Mouse (Mus musculus): ENCODE measurements at regions not wholly inside any gene's neighbourhood (a gene's known extent, or its start where the extent isn't known, plus 50 kb on each side); places are given as distances from the start of the nearest gene placed in this dataset.

GRCm38 (mm10) chr4:58668368-58669153 is 114.9 kb upstream of the Lpar1 start:
- in situ Hi-C loops (cut with MboI; ENCODE audit: low sequenced_read_pairs in 2 of 2, unreplicated experiment in 2 of 2): no loop called here
- Histone ChIP-seq H3K27ac (ENCODE audit: insufficient read depth, low read depth, low read length, poor library complexity, severe bottlenecking) (no peak overlapping the region), H3K36me3 (ENCODE audit: control insufficient read depth, insufficient read depth, low read length, poor library complexity, severe bottlenecking) (no peaks in the 10 kb centered on the region), H3K9ac (ENCODE audit: insufficient read depth, low read depth, low read length, poor library complexity, severe bottlenecking) (no peak overlapping the region), H3K4me3 (ENCODE audit: insufficient read depth in 1 of 2, low read depth in 1 of 2, low read length in 2 of 2, poor library complexity in 1 of 2, severe bottlenecking in 1 of 2) (no peak overlapping the region), H3K9me3 (ENCODE audit: control insufficient read depth, insufficient read depth, low read depth, low read length) (no peaks in the 10 kb centered on the region), H3K4me1 (ENCODE audit: control insufficient read depth in 2 of 2, insufficient read depth in 2 of 2, low read length in 2 of 2, poor library complexity in 1 of 2) (no peaks in the 10 kb centered on the region)
- no peak for DNase-seq (ENCODE audit: low read depth, low spot score)
- TF ChIP-seq ZC3H11A (IDR thresholded peaks at IDR 0.05; ENCODE audit: borderline replicate concordance, low read depth, low read length) (no peak), ZNF384 (IDR thresholded peaks at IDR 0.05; ENCODE audit: low read depth, low read length) (no peak), HCFC1 (IDR thresholded peaks at IDR 0.05; ENCODE audit: borderline replicate concordance, insufficient read depth, low read length) (no peak), MAFK (IDR thresholded peaks at IDR 0.05; ENCODE audit: insufficient read depth, low read depth, low read length) (no peak), CHD2 (IDR thresholded peaks at IDR 0.05; ENCODE audit: low read depth, low read length) (no peak)

- in situ Hi-C loops (cut with MboI; ENCODE audit: low sequenced_read_pairs in 2 of 2, unreplicated experiment in 2 of 2): no loop called here
- TF ChIP-seq MAFK (IDR thresholded peaks at IDR 0.05; ENCODE audit: insufficient read depth, low read depth, low read length): no peak
- no peak for TF ChIP-seq ZNF384 (IDR thresholded peaks at IDR 0.05; ENCODE audit: low read depth, low read length)
- TF ChIP-seq HCFC1 (IDR thresholded peaks at IDR 0.05; ENCODE audit: borderline replicate concordance, insufficient read depth, low read length): no peak
- no peak for TF ChIP-seq ZC3H11A (IDR thresholded peaks at IDR 0.05; ENCODE audit: borderline replicate concordance, low read depth, low read length)
- TF ChIP-seq CHD2 (IDR thresholded peaks at IDR 0.05; ENCODE audit: low read depth, low read length): no peak
- Histone ChIP-seq H3K9ac (ENCODE audit: insufficient read depth, low read depth, low read length, poor library complexity, severe bottlenecking) (no peak overlapping the region), H3K36me3 (ENCODE audit: control insufficient read depth, insufficient read depth, low read length, poor library complexity, severe bottlenecking) (no peaks in the 10 kb centered on the region), H3K27ac (ENCODE audit: insufficient read depth, low read depth, low read length, poor library complexity, severe bottlenecking) (no peak overlapping the region), H3K9me3 (ENCODE audit: control insufficient read depth, insufficient read depth, low read depth, low read length) (no peaks in the 10 kb centered on the region), H3K4me1 (ENCODE audit: control insufficient read depth in 2 of 2, insufficient read depth in 2 of 2, low read length in 2 of 2, poor library complexity in 1 of 2) (no peaks in the 10 kb centered on the region), H3K4me3 (ENCODE audit: insufficient read depth in 1 of 2, low read depth in 1 of 2, low read length in 2 of 2, poor library complexity in 1 of 2, severe bottlenecking in 1 of 2) (no peak overlapping the region)
- no peak for DNase-seq (ENCODE audit: low read depth, low spot score)
These were observed 110.0 kb upstream of the Lpar1 start for GRCm38 (mm10) chr4:58663628-58664205.

GRCm38 (mm10) chr4:58661781-58662293 is 108.1 kb upstream of the Lpar1 start:
- Histone ChIP-seq H3K36me3 (ENCODE audit: control insufficient read depth, insufficient read depth, low read length, poor library complexity, severe bottlenecking) (no peaks in the 10 kb centered on the region), H3K4me1 (ENCODE audit: control insufficient read depth in 2 of 2, insufficient read depth in 2 of 2, low read length in 2 of 2, poor library complexity in 1 of 2) (no peaks in the 10 kb centered on the region)

GRCm38 (mm10) chr4:58660511-58660910 is 106.8 kb upstream of the Lpar1 start:
- Histone ChIP-seq H3K4me1 (ENCODE audit: control insufficient read depth in 2 of 2, insufficient read depth in 2 of 2, low read length in 2 of 2, poor library complexity in 1 of 2) (no peaks in the 10 kb centered on the region), H3K27ac (ENCODE audit: insufficient read depth, low read depth, low read length, poor library complexity, severe bottlenecking) (no peak overlapping the region), H3K9me3 (ENCODE audit: control insufficient read depth, insufficient read depth, low read depth, low read length) (no peaks in the 10 kb centered on the region), H3K4me3 (ENCODE audit: insufficient read depth in 1 of 2, low read depth in 1 of 2, low read length in 2 of 2, poor library complexity in 1 of 2, severe bottlenecking in 1 of 2) (no peak overlapping the region), H3K9ac (ENCODE audit: insufficient read depth, low read depth, low read length, poor library complexity, severe bottlenecking) (no peak overlapping the region), H3K36me3 (ENCODE audit: control insufficient read depth, insufficient read depth, low read length, poor library complexity, severe bottlenecking) (no peaks in the 10 kb centered on the region)
- TF ChIP-seq MAFK (IDR thresholded peaks at IDR 0.05; ENCODE audit: insufficient read depth, low read depth, low read length) (no peak), CHD2 (IDR thresholded peaks at IDR 0.05; ENCODE audit: low read depth, low read length) (no peak), ZNF384 (IDR thresholded peaks at IDR 0.05; ENCODE audit: low read depth, low read length) (no peak), ZC3H11A (IDR thresholded peaks at IDR 0.05; ENCODE audit: borderline replicate concordance, low read depth, low read length) (no peak), HCFC1 (IDR thresholded peaks at IDR 0.05; ENCODE audit: borderline replicate concordance, insufficient read depth, low read length) (no peak)
- in situ Hi-C loops (cut with MboI; ENCODE audit: low sequenced_read_pairs in 2 of 2, unreplicated experiment in 2 of 2): no loop called here
- no peak for DNase-seq (ENCODE audit: low read depth, low spot score)

More at GRCm38 (mm10) chr4:58661781-58662293, 108.1 kb upstream of the Lpar1 start:
- no peak overlapping the region for H3K4me3 ChIP-seq (ENCODE audit: insufficient read depth in 1 of 2, low read depth in 1 of 2, low read length in 2 of 2, poor library complexity in 1 of 2, severe bottlenecking in 1 of 2)
- no peak overlapping the region for H3K9ac ChIP-seq (ENCODE audit: insufficient read depth, low read depth, low read length, poor library complexity, severe bottlenecking)
- no peaks in the 10 kb centered on the region for H3K9me3 ChIP-seq (ENCODE audit: control insufficient read depth, insufficient read depth, low read depth, low read length)
- DNase-seq (ENCODE audit: low read depth, low spot score): no peak
- no peak overlapping the region for H3K27ac ChIP-seq (ENCODE audit: insufficient read depth, low read depth, low read length, poor library complexity, severe bottlenecking)
- TF ChIP-seq CHD2 (IDR thresholded peaks at IDR 0.05; ENCODE audit: low read depth, low read length) (no peak), HCFC1 (IDR thresholded peaks at IDR 0.05; ENCODE audit: borderline replicate concordance, insufficient read depth, low read length) (no peak), ZNF384 (IDR thresholded peaks at IDR 0.05; ENCODE audit: low read depth, low read length) (no peak), ZC3H11A (IDR thresholded peaks at IDR 0.05; ENCODE audit: borderline replicate concordance, low read depth, low read length) (no peak), MAFK (IDR thresholded peaks at IDR 0.05; ENCODE audit: insufficient read depth, low read depth, low read length) (no peak)
- in situ Hi-C loops (cut with MboI; ENCODE audit: low sequenced_read_pairs in 2 of 2, unreplicated experiment in 2 of 2): no loop called here

Data from ES-E14 (cell line).